Mouse (Mus musculus): ENCODE data around the gene Aire.

Aire gene

DNA sequence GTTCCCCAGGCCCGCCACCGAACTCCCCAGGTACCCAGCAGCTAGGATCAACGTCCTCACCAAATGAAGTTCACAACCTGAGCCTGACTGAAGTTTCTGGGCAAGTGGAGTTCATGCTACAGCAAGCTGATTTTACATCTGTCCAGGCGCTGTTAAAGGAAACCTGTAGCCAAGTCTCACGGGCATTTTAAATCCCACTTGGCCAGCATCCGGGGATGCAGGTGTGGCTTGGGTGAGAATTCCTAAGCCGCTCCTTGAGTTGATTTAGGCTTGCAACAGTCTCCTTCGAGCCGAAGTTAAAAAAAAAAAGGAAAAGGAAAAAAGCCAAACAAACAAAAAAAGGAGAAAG, 33.5 kb downstream of the Aire start, which contains the start of gene Pfkl:
Gene Pfkl (minus strand): TSS at position 139 of the 349 bp plus-strand sequence.
- peak; percentile 77 for DNase-seq (ENCODE audit: extremely low read depth, low read depth, low spot score)

- DNase-seq (ENCODE audit: extremely low read depth, low read depth, low spot score), result no peak
Measured at GRCm38 (mm10) chr10:78009184-78009944, 34.0 kb downstream of the Aire start.

- no peak for DNase-seq (ENCODE audit: extremely low read depth, low read depth, low spot score)
Measured at GRCm38 (mm10) chr10:78008169-78008568, 35.2 kb downstream of the Aire start.

GRCm38 (mm10) chr10:78007203-78007602, 36.2 kb downstream of the Aire start:
- DNase-seq (ENCODE audit: extremely low read depth, low read depth, low spot score), result no peak

- DNase-seq (ENCODE audit: extremely low read depth, low read depth, low spot score), result no peak
Measured at GRCm38 (mm10) chr10:78005791-78006438, 37.5 kb downstream of the Aire start.

DNA sequence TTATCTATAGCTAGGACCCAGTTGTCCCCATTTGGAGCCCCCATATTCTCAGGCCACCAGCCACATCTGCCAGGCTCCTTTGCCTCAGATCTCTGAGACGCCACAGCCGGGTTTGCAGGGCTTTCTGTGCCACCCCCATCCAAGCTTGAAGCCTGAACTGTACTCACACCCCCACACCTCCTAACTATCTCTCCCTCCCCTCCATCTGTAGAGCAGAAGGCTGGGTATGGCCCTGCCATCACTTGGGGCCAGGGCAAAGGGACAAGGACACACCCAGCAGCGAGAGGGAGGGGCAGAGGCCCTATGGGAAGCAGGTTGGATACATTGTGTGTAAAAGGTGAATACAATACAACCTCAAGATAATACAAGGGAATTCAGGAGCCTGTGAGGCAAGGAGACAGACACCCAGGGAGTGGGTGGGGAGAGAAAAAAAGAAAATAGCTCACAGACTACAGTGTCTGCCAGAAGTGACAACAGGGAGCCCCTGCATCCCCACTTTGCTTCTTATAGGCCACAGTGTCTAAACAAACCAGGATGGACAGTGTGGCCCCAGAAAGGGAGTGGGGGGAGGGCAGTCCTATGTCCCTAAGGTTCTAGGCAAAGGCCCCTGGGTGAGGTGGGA, 38.8 kb downstream of the Aire start:
- no peak for DNase-seq (ENCODE audit: extremely low read depth, low read depth, low spot score)

DNA sequence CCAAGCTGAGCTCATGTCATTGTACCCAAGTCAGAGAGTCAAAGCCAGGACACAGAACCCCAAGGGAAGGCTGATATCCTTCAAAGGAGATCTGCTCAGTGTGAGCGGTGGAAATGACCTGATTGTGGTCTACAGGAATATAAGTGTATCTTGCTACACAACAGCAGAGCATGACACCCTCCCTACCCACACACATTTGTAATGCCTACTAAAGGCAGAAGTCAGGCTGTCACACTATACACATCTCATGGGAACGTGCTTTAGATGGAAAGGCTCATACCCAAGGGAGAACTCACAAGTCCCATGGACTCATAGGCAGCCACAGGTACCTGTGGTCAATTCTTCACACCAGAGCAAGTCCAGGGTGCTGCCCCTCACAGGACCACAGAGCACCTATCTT, 41.1 kb downstream of the Aire start:
- DNase-seq (ENCODE audit: extremely low read depth, low read depth, low spot score), result no peak

DNA sequence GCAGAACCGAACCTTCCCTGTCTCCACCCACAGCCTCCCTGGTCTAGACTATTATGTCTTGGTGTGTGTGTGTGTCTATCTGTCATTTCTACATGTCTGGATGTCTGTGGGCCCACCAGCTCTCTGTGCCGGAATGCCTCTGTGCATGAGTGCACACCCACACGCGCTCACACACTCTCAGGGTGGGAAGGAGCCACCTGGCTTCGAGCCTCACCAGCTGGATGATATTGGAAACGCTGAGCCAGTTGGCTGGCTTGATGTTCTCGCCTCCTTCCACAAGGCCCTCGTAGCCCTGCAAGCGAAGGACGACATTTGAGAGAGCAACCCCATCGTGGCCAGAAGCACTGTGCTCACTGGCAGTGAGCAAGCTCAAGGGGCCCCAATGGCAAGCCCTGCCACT, 41.6 kb downstream of the Aire start:
- DNase-seq (ENCODE audit: extremely low read depth, low read depth, low spot score), result no peak

DNA sequence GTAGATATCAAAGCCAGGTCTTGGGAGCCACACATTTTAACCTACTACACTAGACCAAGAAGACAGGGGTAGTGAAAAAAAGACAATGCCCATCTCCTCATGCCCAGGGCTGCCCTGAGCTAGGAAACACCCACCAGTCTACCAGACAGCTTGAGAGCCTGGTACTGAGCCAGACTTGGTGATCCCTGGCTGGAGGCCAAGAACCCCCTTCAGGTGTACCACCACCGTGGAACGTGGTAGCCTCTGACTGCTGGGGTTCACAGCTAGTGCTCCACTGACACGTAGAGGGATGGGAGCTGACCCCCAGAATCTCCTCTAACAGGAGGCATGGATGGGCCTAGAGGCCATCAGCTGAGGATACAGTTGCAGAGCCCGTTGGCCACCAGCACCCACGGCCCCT, 43.2 kb downstream of the Aire start:
- no peak for DNase-seq (ENCODE audit: extremely low read depth, low read depth, low spot score)

DNA sequence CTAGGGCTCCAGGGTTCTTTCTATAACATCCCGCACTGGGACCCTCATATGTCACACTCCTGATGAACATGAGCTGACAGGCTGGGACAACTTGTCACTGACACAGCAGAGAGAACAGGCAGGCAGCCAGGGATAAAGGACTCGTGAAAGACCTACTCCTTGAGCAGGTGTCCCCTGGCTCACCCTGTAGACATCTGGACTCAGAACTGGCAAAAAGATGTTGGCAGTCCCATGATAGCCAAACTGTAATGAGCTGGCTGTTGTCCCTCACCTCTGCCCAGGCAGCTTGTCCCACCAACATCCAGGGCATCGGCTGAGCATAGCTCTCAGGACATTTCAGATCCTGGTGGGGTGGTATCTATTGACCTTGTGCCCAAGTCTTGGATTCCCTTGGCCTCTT, 47.8 kb downstream of the Aire start:
- no peak for DNase-seq (ENCODE audit: extremely low read depth, low read depth, low spot score)

DNA sequence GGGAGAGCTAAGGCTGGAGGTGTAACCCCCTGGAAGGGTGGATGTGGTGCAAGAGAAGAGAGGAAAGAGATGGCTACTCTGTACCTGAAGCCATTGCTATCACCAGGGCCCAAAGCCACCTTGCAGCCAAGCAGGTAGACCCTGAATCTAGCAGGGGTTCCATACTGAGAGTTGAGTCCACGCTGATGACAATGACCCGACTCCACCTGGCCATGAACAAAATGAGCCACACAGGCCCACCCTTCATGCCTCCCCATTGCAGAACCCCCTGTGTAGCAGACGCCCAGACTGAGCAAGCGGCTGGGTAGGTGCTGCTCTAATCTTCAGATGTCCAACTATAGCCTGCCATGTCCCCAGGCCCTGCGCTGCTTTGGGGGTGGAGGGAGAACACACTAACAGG, 57.6 kb downstream of the Aire start:
- no peak for DNase-seq (ENCODE audit: extremely low read depth, low read depth, low spot score)

GRCm38 (mm10) chr10:77984660-77985059, 58.8 kb downstream of the Aire start:
- DNase-seq (ENCODE audit: extremely low read depth, low read depth, low spot score), result no peak

All from fat pad, adult 2 months (tissue).